Comparison of ENCODE assay signal across 18 mouse cellular contexts in genomic region chr7:128960575-128960974, GRCm38 (mm10).
DNase-seq lines count a peak whose midpoint lies in the region; ATAC-seq lines count a peak whose summit lies in the region.
"Had no signal": no experiment of that assay in that cellular context is flagged by ENCODE, and none has a peak within 500 bp of the region (broad histone marks: within the 10 kb centered on the region; RNA-seq: fewer than 3 reads in every experiment).

No protein-coding gene starts in this region.

- no peak overlapping the region for H3K4me2 ChIP-seq in forebrain, embryonic 16.5 days (ENCODE audit: low read length)
- H3K4me2 ChIP-seq in forebrain, embryonic 11.5 days (ENCODE audit: low read depth, low read length, severe bottlenecking), result no peak overlapping the region
- H3K4me2 ChIP-seq: embryonic facial prominence, embryonic 12.5 days; forebrain, embryonic 12.5 days; heart, embryonic 11.5 days; heart, embryonic 15.5 days; hindbrain, embryonic 14.5 days had no signal

- 66% methylated on average over 5 of the region's 5 CpGs for WGBS in forebrain, embryonic 16.5 days
- WGBS in forebrain, embryonic 11.5 days, result 92% methylated on average over 5 of the region's 5 CpGs

- peak; percentile 65; the same call in 1 of the 2 replicates for ATAC-seq in forebrain, embryonic 16.5 days
- ATAC-seq in forebrain, embryonic 11.5 days (replicated peaks; ENCODE audit: low FRiP score), result no peak
- ATAC-seq: intestine, embryonic 16.5 days had no signal

- no peaks in the 10 kb centered on the region for H3K9me3 ChIP-seq in forebrain, embryonic 16.5 days (ENCODE audit: control insufficient read depth, low read length)
- H3K9me3 ChIP-seq in forebrain, embryonic 11.5 days (ENCODE audit: control insufficient read depth, low read length), result no peaks in the 10 kb centered on the region
- H3K9me3 ChIP-seq: embryonic facial prominence, embryonic 12.5 days; forebrain, embryonic 12.5 days; heart, embryonic 15.5 days had no signal

- intact Hi-C loops in left cerebral cortex, postnatal 4 days (cut with DNase I), result no loop called here

- H3K27me3 ChIP-seq in forebrain, embryonic 16.5 days (replicated peaks; ENCODE audit: control insufficient read depth, insufficient read depth, low read length), result no peaks in the 10 kb centered on the region
- no peaks in the 10 kb centered on the region for H3K27me3 ChIP-seq in forebrain, embryonic 11.5 days (ENCODE audit: control insufficient read depth, insufficient read depth, low read length)
- H3K27me3 ChIP-seq: embryonic facial prominence, embryonic 12.5 days; forebrain, embryonic 12.5 days; heart, embryonic 15.5 days had no signal

- H3K36me3 ChIP-seq in forebrain, embryonic 16.5 days (ENCODE audit: control insufficient read depth, insufficient read depth), result no peaks in the 10 kb centered on the region
- no peaks in the 10 kb centered on the region for H3K36me3 ChIP-seq in forebrain, embryonic 11.5 days (ENCODE audit: control insufficient read depth, insufficient read depth, low read length)
- H3K36me3 ChIP-seq: embryonic facial prominence, embryonic 12.5 days; forebrain, embryonic 12.5 days; heart, embryonic 15.5 days had no signal

- H3K27ac ChIP-seq in forebrain, embryonic 16.5 days (ENCODE audit: low read length), result no peak overlapping the region
- H3K27ac ChIP-seq in forebrain, embryonic 11.5 days (ENCODE audit: low read depth, low read length), result no peak overlapping the region
- H3K27ac ChIP-seq: embryonic facial prominence, embryonic 12.5 days; forebrain, embryonic 12.5 days; heart, adult 2 months; heart, embryonic 15.5 days; hindbrain, embryonic 14.5 days had no signal

- H3K4me3 ChIP-seq in forebrain, embryonic 16.5 days (replicated peaks; ENCODE audit: low read length), result no peak overlapping the region
- H3K4me3 ChIP-seq in forebrain, embryonic 11.5 days (ENCODE audit: low read depth, low read length), result no peak overlapping the region
- H3K4me3 ChIP-seq: embryonic facial prominence, embryonic 12.5 days; forebrain, embryonic 12.5 days; heart, adult 2 months; heart, embryonic 15.5 days had no signal

- DNase-seq in adrenal gland, postnatal 14 days, result peak; percentile 4
- no peak for DNase-seq in adrenal gland, adult 8-10 months
- no peak for DNase-seq in forebrain, embryonic 11.5 days (ENCODE audit: low spot score)
- peak; percentile 52 for DNase-seq in left cerebral cortex, postnatal 4 days
- DNase-seq in left cerebral cortex, adult 9 months (ENCODE audit: low spot score in 2 of 2), result no peak
- DNase-seq in lung, adult 18-20 months, result no peak
- DNase-seq: cerebellum, adult 18-20 months; cerebellum, postnatal 25 days; gastrocnemius, postnatal 14 days; heart, adult 2 months; heart, postnatal 14 days had no signal

- H3K4me1 ChIP-seq in forebrain, embryonic 16.5 days (replicated peaks; ENCODE audit: control insufficient read depth, insufficient read depth, low read length), result no peaks in the 10 kb centered on the region; the same call in 1 of the 2 replicates
- no peaks in the 10 kb centered on the region for H3K4me1 ChIP-seq in forebrain, embryonic 11.5 days (replicated peaks; ENCODE audit: control insufficient read depth, insufficient read depth, low read length)
- H3K4me1 ChIP-seq: embryonic facial prominence, embryonic 12.5 days; forebrain, embryonic 12.5 days; heart, embryonic 15.5 days had no signal

- H3K9ac ChIP-seq in forebrain, embryonic 16.5 days (replicated peaks; ENCODE audit: low read depth, low read length), result no peak overlapping the region
- H3K9ac ChIP-seq in forebrain, embryonic 11.5 days (ENCODE audit: low read length), result no peak overlapping the region
- H3K9ac ChIP-seq: embryonic facial prominence, embryonic 12.5 days; forebrain, embryonic 12.5 days; heart, embryonic 15.5 days; hindbrain, embryonic 14.5 days had no signal

Comparison
In these comparisons a context has a peak if more than half of its experiments do, and no peak if none do; other contexts are left out.
1. DNase-seq: peak in adrenal gland, postnatal 14 days (single experiment) and left cerebral cortex, postnatal 4 days (single experiment); none in adrenal gland, adult 8-10 months (single experiment), forebrain, embryonic 11.5 days (single experiment), left cerebral cortex, adult 9 months (0 of 2) and lung, adult 18-20 months (0 of 2).